Mouse (Mus musculus): ENCODE data around the gene Ciao1. TPM values are rescaled to one million over a fixed set of nuclear protein-coding genes. Genes with fewer than 3 reads are reported as not detected.
"Not testable (repeated sequence)": the region's sequence is repeated elsewhere in the genome, so short reads cannot be mapped to it uniquely, and the experiment has no call there.

Ciao1 gene
- 50.2 and 53.7 TPM in 2 replicates for polyA plus RNA-seq (2016; fragmentation: Nextera tagmentation; extraction: Ambion mirVana)

DNA sequence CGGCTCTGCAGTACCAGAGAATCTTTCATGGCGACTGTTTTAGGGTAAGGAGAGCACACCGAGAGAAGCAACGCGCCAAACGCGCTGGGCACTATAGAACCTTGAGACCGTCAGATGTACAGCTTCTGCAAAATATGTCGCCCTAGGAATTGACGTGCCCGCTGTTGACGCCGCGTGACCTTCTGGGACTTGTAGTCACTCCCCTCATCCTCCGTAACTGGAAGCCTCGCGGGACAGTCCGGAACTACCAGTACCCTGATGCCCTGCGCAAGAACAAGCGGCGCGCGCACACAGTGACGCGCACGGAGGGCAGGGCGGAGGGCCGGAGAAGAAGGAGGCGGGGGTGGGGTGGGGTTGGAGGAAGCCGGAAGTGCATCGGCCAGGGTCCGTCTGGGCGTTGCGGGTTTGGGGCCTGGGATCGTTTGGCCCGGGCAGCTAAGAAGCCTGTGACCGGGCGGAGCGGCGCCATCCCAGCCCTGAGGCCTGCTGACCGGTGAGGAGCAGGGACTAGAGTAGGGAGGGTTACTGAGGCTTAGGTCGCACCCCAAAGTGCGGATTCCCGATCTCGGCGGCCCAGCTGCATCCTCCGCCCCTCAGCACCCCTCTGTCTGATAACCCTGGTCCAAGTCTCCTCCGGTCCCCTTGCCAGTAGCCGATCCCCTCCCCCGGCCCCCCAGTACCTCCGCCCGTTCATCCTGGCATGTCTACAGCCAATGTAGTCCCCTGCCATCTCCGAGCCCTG, at the start of gene Ciao1, which contains the start of gene Tmem127:
Gene Ciao1, minus strand, starts transcription at position 225 of the 742 bp plus-strand sequence.
Gene Tmem127, plus strand, starts transcription at position 317 of the 742 bp plus-strand sequence.
- peak; percentile 98 for ATAC-seq (ENCODE audit: insufficient number of reproducible peaks, low FRiP score)
- WGBS: under 1% methylated on average over 52 of the region's 53 CpGs
- Histone ChIP-seq H3K27ac (ENCODE audit: poor library complexity, severe bottlenecking) (peak within 1 kb of the TSS; percentile 69), H3K4me2 (peak within 1 kb of the TSS; percentile 99), H3K4me3 (peak within 1 kb of the TSS; percentile 75), H3K36me3 (peaks cover 38% of the 10 kb centered on the region), H3K4me1 (replicated peaks) (peaks cover 46% of the 10 kb centered on the region), H3K9me3 (replicated peaks) (no peaks in the 10 kb centered on the region), H3K27me3 (replicated peaks) (no peaks in the 10 kb centered on the region), H3K9ac (peak within 1 kb of the TSS; percentile 91)

DNA sequence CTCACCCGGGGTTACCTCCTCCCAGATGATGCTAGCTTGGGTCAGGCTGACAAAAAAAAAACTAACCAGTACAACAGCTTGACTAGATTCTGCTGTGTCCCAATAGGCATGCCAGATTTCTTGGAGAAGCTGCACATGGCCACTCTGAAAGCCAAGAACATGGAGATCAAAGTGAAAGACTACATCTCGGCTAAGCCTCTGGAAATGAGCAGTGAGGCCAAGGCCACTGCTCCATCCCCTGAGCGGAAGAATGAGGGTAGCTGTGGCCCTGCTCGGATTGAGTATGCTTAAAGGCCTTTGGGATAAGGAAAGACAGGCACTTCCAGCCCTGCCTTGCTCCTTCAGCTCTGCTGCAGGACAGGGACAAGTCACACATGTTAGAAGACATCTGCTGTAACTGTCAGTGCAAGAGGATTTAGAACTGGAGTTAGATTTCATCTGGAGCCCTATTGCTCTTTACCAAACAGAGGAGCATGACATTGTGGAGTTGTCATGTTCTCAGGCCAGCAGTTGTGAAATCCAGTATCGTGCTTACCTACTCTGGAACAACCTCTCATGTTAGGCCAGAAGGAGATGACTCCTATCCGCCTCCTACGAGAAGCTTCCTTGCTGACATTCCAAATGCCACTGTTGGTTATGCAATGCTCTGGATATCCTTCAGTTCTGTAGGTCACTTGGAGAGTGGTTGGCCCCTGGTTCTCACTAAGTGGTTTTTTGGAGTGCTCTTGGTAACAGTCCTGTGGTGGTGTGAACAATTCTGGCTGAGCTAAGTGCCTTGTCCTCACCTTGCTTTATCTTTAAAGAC, 49.6 kb upstream of the Ciao1 start:
- no peak for ATAC-seq (ENCODE audit: insufficient number of reproducible peaks, low FRiP score)
- Histone ChIP-seq H3K9me3 (replicated peaks) (no peaks in the 10 kb centered on the region), H3K27me3 (replicated peaks) (no peaks in the 10 kb centered on the region), H3K4me1 (replicated peaks) (no peaks in the 10 kb centered on the region), H3K36me3 (peaks cover 79% of the 10 kb centered on the region), H3K27ac (ENCODE audit: poor library complexity, severe bottlenecking) (no peak overlapping the region), H3K4me2 (no peak overlapping the region), H3K4me3 (no peak overlapping the region), H3K9ac (no peak overlapping the region)
- 89% methylated on average over 7 of the region's 7 CpGs for WGBS

DNA sequence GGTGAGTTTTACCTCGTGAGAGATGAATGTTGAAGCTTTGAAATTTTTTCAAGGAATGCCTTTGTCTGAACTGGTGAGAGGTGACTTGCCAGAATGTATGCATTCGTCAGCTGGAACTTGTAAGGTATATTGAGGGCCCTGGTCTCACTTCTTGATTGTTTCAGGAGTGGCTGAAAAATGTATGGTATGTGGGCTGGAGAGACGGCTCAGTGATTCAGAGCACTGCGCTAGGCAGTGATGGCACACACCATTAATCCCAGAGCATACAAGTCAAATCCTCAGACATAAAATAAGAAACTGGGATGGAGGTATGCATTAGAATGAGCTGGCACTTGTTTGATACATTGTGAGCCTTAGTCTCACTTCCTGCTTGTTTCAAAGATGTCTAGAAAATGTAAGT, 44.6 kb upstream of the Ciao1 start:
- WGBS: 65% methylated on average over 4 of the region's 4 CpGs
- ATAC-seq (ENCODE audit: insufficient number of reproducible peaks, low FRiP score): no peak
- H3K9ac ChIP-seq: no peak overlapping the region
- H3K36me3 ChIP-seq: peaks cover 65% of the 10 kb centered on the region
- no peaks in the 10 kb centered on the region for H3K4me1 ChIP-seq (replicated peaks)
- H3K27me3 ChIP-seq (replicated peaks): no peaks in the 10 kb centered on the region
- H3K9me3 ChIP-seq (replicated peaks): no peaks in the 10 kb centered on the region
- H3K4me2 ChIP-seq: no peak overlapping the region
- no peak overlapping the region for H3K4me3 ChIP-seq
- H3K27ac ChIP-seq (ENCODE audit: poor library complexity, severe bottlenecking): no peak overlapping the region

DNA sequence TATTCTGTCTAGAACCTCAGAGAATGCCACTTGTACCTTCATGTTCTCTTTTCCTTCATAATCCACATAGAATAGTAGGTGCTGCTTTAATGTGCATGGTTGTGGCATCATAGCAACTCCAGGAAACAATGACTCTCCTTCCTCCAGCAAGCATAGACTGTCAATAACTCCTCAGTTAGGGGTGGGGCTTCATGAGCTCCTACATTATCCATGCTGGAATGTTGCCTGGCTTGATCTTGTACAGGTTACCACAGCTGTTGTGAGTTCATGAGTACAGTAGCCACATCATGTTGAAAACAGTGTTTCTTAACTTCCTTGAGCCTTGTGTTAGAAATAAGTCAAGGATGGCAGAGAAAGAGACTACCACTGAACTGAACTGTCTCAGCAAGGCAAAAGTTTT, 30.5 kb upstream of the Ciao1 start:
- no peak for ATAC-seq (ENCODE audit: insufficient number of reproducible peaks, low FRiP score)
- Histone ChIP-seq H3K4me2 (no peak overlapping the region), H3K9ac (no peak overlapping the region), H3K4me3 (no peak overlapping the region), H3K4me1 (replicated peaks) (peaks cover 26% of the 10 kb centered on the region), H3K27me3 (replicated peaks) (no peaks in the 10 kb centered on the region), H3K27ac (ENCODE audit: poor library complexity, severe bottlenecking) (no peak overlapping the region), H3K36me3 (peaks cover 3% of the 10 kb centered on the region; the same call in 1 of the 2 replicates), H3K9me3 (replicated peaks) (no peaks in the 10 kb centered on the region)

DNA sequence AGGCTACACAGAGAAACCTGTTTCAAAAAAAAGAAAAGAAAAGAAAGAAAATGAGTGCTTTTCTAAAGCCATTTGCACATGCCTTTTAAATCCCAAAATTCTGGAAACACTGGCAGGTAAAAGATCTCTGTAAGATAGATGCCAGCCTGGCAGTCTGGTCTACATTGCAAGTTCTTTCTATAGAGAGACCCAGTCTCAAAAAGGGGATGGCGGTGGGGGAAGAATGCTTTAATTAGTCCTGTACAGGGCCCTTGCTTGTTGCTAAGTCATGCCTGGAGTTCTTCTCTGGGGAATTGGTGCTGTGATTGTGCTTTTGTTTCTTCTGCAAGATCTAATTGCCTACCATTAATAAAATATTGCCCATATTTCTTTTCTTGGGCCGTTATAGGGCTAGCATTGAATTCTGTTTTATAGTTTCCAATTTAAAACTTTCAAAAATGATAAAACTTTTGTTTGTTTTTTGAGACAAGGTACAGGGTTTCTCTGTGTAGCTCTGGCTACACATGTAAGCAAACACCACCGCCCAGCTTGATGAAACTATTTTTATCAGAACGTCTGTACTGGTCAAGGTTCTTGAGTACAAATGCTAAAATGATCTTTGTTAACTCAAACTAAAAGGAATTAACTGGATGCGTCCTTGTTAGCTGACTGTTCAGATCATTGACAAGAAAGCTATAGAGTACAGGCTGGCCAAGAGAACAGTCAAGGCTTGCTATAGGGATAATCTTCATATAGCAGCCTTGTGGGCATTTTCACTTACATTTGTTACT, 28.1 kb upstream of the Ciao1 start:
- Histone ChIP-seq H3K9me3 (replicated peaks) (no peaks in the 10 kb centered on the region), H3K4me1 (replicated peaks) (peaks cover 31% of the 10 kb centered on the region), H3K9ac (no peak overlapping the region), H3K4me2 (no peak overlapping the region), H3K36me3 (peaks cover 3% of the 10 kb centered on the region; the same call in 1 of the 2 replicates), H3K27me3 (replicated peaks) (no peaks in the 10 kb centered on the region), H3K4me3 (no peak overlapping the region), H3K27ac (ENCODE audit: poor library complexity, severe bottlenecking) (no peak overlapping the region)
- ATAC-seq (ENCODE audit: insufficient number of reproducible peaks, low FRiP score): no peak
- WGBS: 69% methylated on average over 5 of the region's 5 CpGs

DNA sequence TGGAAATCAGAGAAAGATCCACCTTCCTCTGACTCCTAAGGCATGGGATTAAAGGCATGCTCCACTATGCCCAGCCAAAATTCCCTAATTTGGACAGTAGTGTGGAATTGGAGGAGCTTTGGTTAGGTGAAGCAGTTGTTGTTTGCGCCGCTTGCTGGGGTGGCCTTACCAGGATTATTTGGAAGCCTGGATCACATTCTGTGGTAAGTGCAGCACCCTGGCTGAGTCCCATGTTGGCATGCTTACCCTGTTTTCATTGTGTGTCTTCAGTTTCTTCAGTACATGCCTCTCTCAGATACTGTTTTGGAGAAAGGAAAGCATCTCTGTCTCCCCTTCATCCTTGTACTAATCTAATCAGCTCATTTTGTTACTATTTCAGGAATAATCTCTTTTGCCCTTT, 27.0 kb upstream of the Ciao1 start:
- H3K27ac ChIP-seq (ENCODE audit: poor library complexity, severe bottlenecking): no peak overlapping the region; the same call in 1 of the 2 replicates
- WGBS: 79% methylated on average over 2 of the region's 2 CpGs
- H3K9ac ChIP-seq: 0 out of 2 replicates have a peak overlapping the region, but pooled peaks have one; percentile 14
- peaks cover 2% of the 10 kb centered on the region; the same call in 1 of the 2 replicates for H3K36me3 ChIP-seq
- no peak for ATAC-seq (ENCODE audit: insufficient number of reproducible peaks, low FRiP score)
- no peak overlapping the region for H3K4me3 ChIP-seq
- no peaks in the 10 kb centered on the region for H3K27me3 ChIP-seq (replicated peaks)
- H3K4me2 ChIP-seq: peak overlapping the region; percentile 6; the same call in 1 of the 2 replicates
- H3K9me3 ChIP-seq (replicated peaks): no peaks in the 10 kb centered on the region
- peaks cover 31% of the 10 kb centered on the region for H3K4me1 ChIP-seq (replicated peaks)

DNA sequence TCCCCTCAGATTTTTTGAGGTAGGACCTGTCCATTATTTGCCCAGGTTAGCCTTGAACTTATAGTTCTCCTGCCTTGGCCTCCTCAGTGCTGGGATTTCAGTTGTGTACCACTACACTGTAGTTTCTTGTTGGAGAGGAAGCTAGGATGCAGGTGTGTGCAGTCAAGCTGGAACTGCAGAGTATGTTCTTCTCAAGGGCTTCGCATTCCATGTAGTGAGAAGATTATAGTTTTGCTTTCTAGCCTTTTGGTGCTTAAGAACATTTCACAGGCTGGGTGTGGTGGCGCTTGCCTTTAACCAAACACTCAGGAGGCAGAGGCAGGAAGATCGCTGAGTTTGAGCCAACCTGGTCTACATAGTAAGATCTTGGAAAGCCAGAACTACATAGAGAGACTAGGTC, 25.2 kb upstream of the Ciao1 start:
- 99% methylated on average over 3 of the region's 3 CpGs for WGBS
- Histone ChIP-seq H3K9ac (no peak overlapping the region), H3K27me3 (replicated peaks) (no peaks in the 10 kb centered on the region), H3K4me3 (no peak overlapping the region), H3K4me1 (replicated peaks) (peaks cover 26% of the 10 kb centered on the region), H3K9me3 (replicated peaks) (no peaks in the 10 kb centered on the region), H3K4me2 (no peak overlapping the region), H3K27ac (ENCODE audit: poor library complexity, severe bottlenecking) (no peak overlapping the region), H3K36me3 (no peaks in the 10 kb centered on the region)
- no peak for ATAC-seq (ENCODE audit: insufficient number of reproducible peaks, low FRiP score)

DNA sequence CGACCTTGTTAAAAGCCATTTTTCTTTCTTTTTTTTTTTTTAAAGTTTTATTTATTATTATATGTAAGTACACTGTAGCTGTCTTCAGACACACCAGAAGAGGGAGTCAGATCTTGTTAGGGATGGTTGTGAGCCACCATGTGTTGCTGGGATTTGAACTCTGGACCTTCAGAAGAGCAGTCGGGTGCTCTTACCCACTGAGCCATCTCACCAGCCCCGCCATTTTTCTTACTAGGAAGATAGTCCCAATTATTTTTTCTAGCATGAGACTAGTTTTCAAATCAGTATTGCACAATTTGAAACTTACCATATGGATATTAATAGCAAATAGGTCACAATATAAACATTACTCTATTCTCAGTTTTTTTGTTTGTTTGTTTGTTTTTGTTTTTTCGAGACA, 24.4 kb upstream of the Ciao1 start:
- H3K9me3 ChIP-seq (replicated peaks); ATAC-seq (ENCODE audit: insufficient number of reproducible peaks, low FRiP score); H3K27me3 ChIP-seq (replicated peaks); H3K36me3 ChIP-seq; H3K9ac ChIP-seq; H3K27ac ChIP-seq (ENCODE audit: poor library complexity, severe bottlenecking); H3K4me3 ChIP-seq: not testable (repeated sequence)
- H3K4me2 ChIP-seq: peak overlapping the region; percentile 62; the same call in 1 of the 2 replicates
- whole genome bisulfite sequencing: 88% methylated on average over 4 of the region's 4 CpGs
- H3K4me1 ChIP-seq (replicated peaks): peaks cover 26% of the 10 kb centered on the region

DNA sequence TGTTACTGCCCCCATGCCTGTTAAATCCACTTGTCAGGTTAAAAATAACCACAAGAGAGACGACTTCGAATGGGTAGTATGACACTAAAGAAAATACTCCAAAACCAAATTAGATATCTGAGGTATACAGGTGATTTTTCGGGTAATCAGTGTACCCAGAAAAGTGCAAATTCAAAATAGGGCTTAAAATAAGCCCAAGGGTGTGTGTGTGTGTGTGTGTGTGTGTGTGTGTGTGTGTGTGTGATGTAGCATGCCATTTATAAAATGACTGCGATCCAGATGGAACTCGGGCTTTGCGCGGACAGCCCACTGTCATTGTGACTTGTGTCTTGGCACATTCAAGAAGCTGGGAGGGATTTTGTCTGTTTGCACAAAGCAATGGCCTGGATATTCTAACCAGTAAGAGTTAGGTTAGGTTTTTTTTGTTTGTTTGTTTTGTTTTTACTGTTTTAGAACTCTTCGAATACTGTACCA, 23.5 kb upstream of the Ciao1 start:
- no peaks in the 10 kb centered on the region for H3K9me3 ChIP-seq (replicated peaks)
- peaks cover 24% of the 10 kb centered on the region for H3K4me1 ChIP-seq (replicated peaks)
- H3K27ac ChIP-seq (ENCODE audit: poor library complexity, severe bottlenecking): peak overlapping the region; percentile 97
- peak overlapping the region; percentile 92 for H3K9ac ChIP-seq
- no peaks in the 10 kb centered on the region for H3K27me3 ChIP-seq (replicated peaks)
- H3K36me3 ChIP-seq: no peaks in the 10 kb centered on the region
- H3K4me2 ChIP-seq: peak overlapping the region; percentile 88
- WGBS: 13% methylated on average over 8 of the region's 8 CpGs
- no peak for ATAC-seq (ENCODE audit: insufficient number of reproducible peaks, low FRiP score)
- peak overlapping the region; percentile 79 for H3K4me3 ChIP-seq

DNA sequence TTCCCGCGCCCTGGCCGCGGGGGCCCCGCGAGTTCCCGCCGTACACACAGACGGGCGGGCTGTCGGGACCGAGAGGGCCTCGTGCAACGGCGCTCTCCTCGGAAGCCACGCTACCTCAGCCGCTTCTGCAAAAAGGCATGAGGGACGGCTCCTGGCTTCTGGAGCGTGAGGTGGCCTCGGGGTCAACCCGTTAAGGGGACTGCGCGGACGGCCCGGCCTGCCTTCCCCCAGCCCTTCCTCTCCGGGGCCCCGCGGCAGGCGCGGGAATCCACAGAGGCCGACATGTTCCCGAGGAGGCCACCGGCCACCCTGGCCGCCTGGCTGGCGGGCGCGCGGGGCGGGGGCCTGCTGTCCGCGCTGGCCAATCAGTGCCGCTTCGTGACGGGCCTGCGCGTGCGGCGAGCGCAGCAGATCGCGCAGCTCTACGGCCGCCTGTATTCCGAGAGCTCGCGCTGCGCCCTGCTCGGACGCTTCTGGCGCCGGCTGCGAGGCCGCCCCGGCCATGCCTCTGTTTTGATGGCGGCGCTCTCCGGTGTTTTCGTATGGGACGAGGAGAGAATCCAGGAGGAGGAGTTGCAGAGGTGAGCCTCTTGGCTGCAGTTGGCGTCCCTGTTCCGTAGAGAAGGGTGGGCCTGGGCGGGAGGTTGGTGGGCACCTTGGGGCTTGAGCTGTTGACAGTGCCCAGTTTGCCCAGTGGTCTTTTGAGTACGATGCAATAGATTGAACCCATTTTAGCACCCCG, 22.9 kb upstream of the Ciao1 start:
- H3K9ac ChIP-seq: peak overlapping the region; percentile 92
- peak overlapping the region; percentile 88 for H3K4me2 ChIP-seq
- H3K27me3 ChIP-seq (replicated peaks): no peaks in the 10 kb centered on the region
- H3K36me3 ChIP-seq: no peaks in the 10 kb centered on the region
- peak overlapping the region; percentile 79 for H3K4me3 ChIP-seq
- peaks cover 19% of the 10 kb centered on the region for H3K4me1 ChIP-seq (replicated peaks)
- peak overlapping the region; percentile 97 for H3K27ac ChIP-seq (ENCODE audit: poor library complexity, severe bottlenecking)
- ATAC-seq (ENCODE audit: insufficient number of reproducible peaks, low FRiP score): peak; percentile 95
- under 1% methylated on average over 75 of the region's 75 CpGs for WGBS
- no peaks in the 10 kb centered on the region for H3K9me3 ChIP-seq (replicated peaks)
